Mouse (Mus musculus) liver, adult (tissue): ENCODE data around the gene Auts2.

Experiments used
- GATA4 ChIP-seq: IDR thresholded peaks from 2 replicates; pipeline ENCODE4 v1.6.1; 2014; ENCODE audit warnings: mild to moderate bottlenecking, low read length; ENCODE audit not compliant: insufficient replicate concordance

Gene Auts2

GRCm38 (mm10) chr5:131573296-131574177, 969.6 kb downstream of the Auts2 start:
- no peak for TF ChIP-seq GATA4

DNA sequence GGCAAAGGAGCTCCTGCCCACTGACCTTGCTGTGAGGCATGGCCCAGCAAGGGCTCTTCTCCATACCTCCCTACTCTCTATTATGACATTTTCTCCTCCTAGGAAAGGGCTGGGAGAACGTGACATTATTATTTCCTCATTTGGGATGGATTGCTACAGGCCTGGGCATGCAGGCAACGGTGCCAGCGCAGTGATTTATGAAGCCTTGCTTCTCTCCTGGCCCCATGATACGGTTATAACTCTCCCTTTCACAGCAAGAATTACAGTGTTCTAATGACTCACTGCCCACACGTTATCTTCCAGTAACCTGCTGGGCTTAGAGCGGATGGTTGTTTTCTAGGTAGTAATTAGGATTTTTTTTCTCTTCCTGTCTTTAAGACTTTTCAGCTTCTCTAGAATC, 977.1 kb downstream of the Auts2 start:
- no peak for TF ChIP-seq GATA4

DNA sequence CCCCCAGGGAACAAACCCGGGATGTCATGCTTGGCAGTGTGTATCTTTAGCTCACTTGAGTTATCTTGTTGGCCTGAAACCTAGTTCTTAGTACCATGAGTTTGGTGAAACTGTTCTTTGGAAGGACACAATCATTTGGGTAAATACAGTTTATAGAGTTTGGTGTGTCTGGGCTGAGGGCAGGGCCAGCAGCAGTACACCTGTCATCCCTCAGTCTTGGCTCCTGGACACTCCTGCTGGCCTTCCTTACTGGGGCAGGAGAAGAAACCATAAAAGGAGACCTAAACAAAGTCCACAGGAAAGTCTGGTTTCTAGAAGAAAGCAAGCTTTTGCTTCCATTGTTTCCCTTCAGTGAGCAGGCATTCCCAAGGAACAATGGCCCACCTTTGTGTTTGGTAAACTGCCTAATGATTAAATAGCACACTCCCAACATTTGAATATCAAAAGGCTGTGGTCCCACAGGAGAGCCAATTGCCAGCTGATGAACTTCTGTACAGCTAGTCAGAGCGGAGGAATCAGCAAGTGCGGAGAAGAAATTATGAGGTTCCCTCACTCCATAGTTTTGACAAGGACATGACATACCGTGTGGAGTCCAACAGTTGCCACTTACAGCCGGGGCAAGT, 979.4 kb downstream of the Auts2 start:
- TF ChIP-seq GATA4: no peak

GRCm38 (mm10) chr5:131560773-131561560, 982.2 kb downstream of the Auts2 start:
- no peak for TF ChIP-seq GATA4

- TF ChIP-seq GATA4: no peak
Measured at GRCm38 (mm10) chr5:131558403-131559174, 984.6 kb downstream of the Auts2 start.

GRCm38 (mm10) chr5:131557591-131558385, 985.4 kb downstream of the Auts2 start:
- no peak for TF ChIP-seq GATA4

- no peak for TF ChIP-seq GATA4
Measured at GRCm38 (mm10) chr5:131548932-131549563, 994.1 kb downstream of the Auts2 start.

- no peak for TF ChIP-seq GATA4
Measured at GRCm38 (mm10) chr5:131547926-131548325, 995.2 kb downstream of the Auts2 start.

- no peak for TF ChIP-seq GATA4
Measured at GRCm38 (mm10) chr5:131546414-131546813, 996.7 kb downstream of the Auts2 start.

- no peak for TF ChIP-seq GATA4
Measured at GRCm38 (mm10) chr5:131544381-131544780, 998.8 kb downstream of the Auts2 start.

- TF ChIP-seq GATA4: no peak
Measured at GRCm38 (mm10) chr5:131538311-131538915, 1004.7 kb downstream of the Auts2 start.

DNA sequence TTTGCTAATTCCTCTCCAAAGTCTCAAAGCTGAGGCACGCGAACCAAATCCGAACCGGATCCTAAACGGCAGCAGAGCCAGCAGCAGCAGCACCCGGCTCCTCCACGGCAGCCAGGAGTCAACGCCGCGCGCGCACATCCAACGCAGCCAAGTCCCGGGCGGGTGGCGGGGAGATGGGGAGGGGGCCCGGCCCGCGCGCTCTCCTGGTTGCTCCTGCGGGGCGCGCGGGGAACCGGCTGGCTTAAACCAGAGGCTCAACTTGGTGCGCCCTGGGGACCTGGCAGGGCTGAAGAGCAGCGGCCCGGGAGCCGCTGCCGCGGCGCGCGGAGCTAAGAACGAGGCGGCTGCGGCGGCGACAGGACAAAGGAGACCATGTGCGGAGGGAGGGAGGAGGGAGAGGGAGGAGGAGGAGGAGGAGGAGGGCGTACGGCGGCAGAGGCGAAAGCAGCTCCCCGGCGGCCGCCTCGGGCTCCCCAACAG, 1005.3 kb downstream of the Auts2 start:
- TF ChIP-seq GATA4: no peak
